Comparison of ENCODE assay signal across 18 mouse cellular contexts in the genomic region with DNA sequence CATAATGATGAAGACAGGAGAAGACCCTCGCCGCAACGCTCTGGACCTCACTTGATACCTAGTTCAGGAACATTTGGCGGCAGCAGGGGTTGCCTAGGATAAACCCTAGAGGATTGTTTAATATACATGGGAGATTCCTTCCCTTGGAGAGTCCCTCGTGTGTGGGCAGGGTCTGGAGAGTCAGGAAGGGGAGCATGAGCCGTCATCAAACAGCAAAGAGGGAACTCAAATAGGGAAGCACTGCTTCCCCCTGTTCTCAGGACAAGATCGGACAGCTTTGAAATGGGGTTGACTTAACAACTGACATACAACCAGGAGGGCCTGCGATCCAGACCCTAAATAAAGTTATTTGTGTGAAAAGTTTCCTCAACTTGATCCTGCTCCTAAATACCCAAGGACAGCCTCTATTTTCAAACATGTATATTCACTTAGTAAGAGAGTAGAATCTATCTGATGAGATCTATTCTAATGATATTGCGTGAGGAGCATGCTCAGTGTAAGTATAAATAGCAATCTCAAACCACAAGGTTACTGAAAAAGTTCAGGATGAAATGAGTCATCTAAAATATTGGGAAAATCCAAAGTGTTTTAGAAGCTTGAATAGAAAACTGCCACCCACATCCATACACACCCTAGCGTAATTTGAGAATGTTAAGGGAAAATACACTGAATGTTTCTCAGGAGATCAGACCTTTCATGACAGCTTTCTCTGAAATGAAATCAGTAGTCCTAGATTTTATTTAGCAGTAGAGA. TPM values are rescaled to one million over a fixed set of nuclear protein-coding genes. Genes with fewer than 3 reads are reported as not detected.
A peak's percentile ranks its signal among the peaks of the same experiment; 100 is the strongest.
DNase-seq lines count a peak whose midpoint lies in the region; ATAC-seq and TF ChIP-seq lines count a peak whose summit lies in the region.
"Had no signal": no experiment of that assay in that cellular context is flagged by ENCODE, and none has a peak within 500 bp of the region (broad histone marks: within the 10 kb centered on the region; RNA-seq: fewer than 3 reads in every experiment).

No protein-coding gene starts in this region.

- no peak overlapping the region for H3K9ac ChIP-seq in liver, postnatal 0 days (replicated peaks)
- H3K9ac ChIP-seq in liver, embryonic 12.5 days: no peak overlapping the region
- H3K9ac ChIP-seq: forebrain, embryonic 12.5 days; neural tube, embryonic 15.5 days had no signal

- no peak overlapping the region for H3K4me3 ChIP-seq in liver, postnatal 0 days (ENCODE audit: low read depth, low read length)
- H3K4me3 ChIP-seq in liver, embryonic 12.5 days: no peak overlapping the region
- H3K4me3 ChIP-seq: forebrain, embryonic 12.5 days; neural tube, embryonic 15.5 days had no signal

- no peaks in the 10 kb centered on the region for H3K27me3 ChIP-seq in liver, postnatal 0 days (ENCODE audit: insufficient read depth, low read length)
- no peaks in the 10 kb centered on the region for H3K27me3 ChIP-seq in liver, embryonic 12.5 days (replicated peaks)
- H3K27me3 ChIP-seq: forebrain, embryonic 12.5 days; neural tube, embryonic 15.5 days; Patski had no signal

- ATAC-seq in liver, postnatal 0 days: peak; percentile 63
- ATAC-seq in liver, embryonic 12.5 days: no peak
- ATAC-seq in common myeloid progenitor, adult 5-6 weeks (replicated peaks; ENCODE audit: low read depth, poor library complexity, severe bottlenecking): peak; percentile 87
- ATAC-seq in monocyte, adult 5-6 weeks (replicated peaks; ENCODE audit: insufficient number of reproducible peaks, low FRiP score, low TSS enrichment, poor library complexity, severe bottlenecking): peak; percentile 79
- ATAC-seq: CD4-positive, CD25-positive, alpha-beta regulatory T cell, adult 4 months; hindbrain, postnatal 0 days; Patski had no signal

- H3K4me2 ChIP-seq in liver, postnatal 0 days (ENCODE audit: low read depth, low read length): no peak overlapping the region
- H3K4me2 ChIP-seq in liver, embryonic 12.5 days: no peak overlapping the region
- H3K4me2 ChIP-seq: forebrain, embryonic 12.5 days; neural tube, embryonic 15.5 days had no signal

- 59% methylated on average over 10 of the region's 10 CpGs for WGBS in liver, postnatal 0 days (ENCODE audit: insufficient replicate concordance)
- 54% methylated on average over 10 of the region's 10 CpGs for WGBS in liver, embryonic 12.5 days (ENCODE audit: insufficient replicate concordance)

- no peaks in the 10 kb centered on the region for H3K9me3 ChIP-seq in liver, postnatal 0 days (ENCODE audit: low read length)
- H3K9me3 ChIP-seq in liver, embryonic 12.5 days (replicated peaks): no peaks in the 10 kb centered on the region
- H3K9me3 ChIP-seq: forebrain, embryonic 12.5 days; neural tube, embryonic 15.5 days had no signal

- TF ChIP-seq EP300 in liver, postnatal 0 days (IDR thresholded peaks at IDR 0.05; ENCODE audit: low read depth): no peak

- DNase-seq in liver, postnatal 0 days: no peak
- peak; percentile 36 for DNase-seq in MEL-GATA-1-ER (ENCODE audit: extremely low read depth, low read depth)
- no peak for DNase-seq in frontal cortex, postnatal 10 days (ENCODE audit: low spot score in 2 of 2)
- no peak for DNase-seq in gastrocnemius, postnatal 25 days
- no peak for DNase-seq in kidney, postnatal 14 days
- DNase-seq: cerebellum, postnatal 14 days; gastrocnemius, postnatal 36 days; kidney, adult 2 months; thymus, adult 18-20 months had no signal

- no peaks in the 10 kb centered on the region for H3K36me3 ChIP-seq in liver, postnatal 0 days (replicated peaks; ENCODE audit: insufficient read depth, low read length)
- no peaks in the 10 kb centered on the region for H3K36me3 ChIP-seq in liver, embryonic 12.5 days
- H3K36me3 ChIP-seq: forebrain, embryonic 12.5 days; neural tube, embryonic 15.5 days had no signal

- H3K4me1 ChIP-seq in liver, postnatal 0 days (ENCODE audit: insufficient read depth): no peaks in the 10 kb centered on the region
- H3K4me1 ChIP-seq in liver, embryonic 12.5 days: no peaks in the 10 kb centered on the region
- H3K4me1 ChIP-seq: forebrain, embryonic 12.5 days; neural tube, embryonic 15.5 days had no signal

- peak overlapping the region; percentile 48; the same call in 1 of the 2 replicates for H3K27ac ChIP-seq in liver, postnatal 0 days (ENCODE audit: low read depth)
- no peak overlapping the region for H3K27ac ChIP-seq in liver, embryonic 12.5 days
- H3K27ac ChIP-seq: forebrain, embryonic 12.5 days; hindbrain, postnatal 0 days; neural tube, embryonic 15.5 days had no signal

- no peak for TF ChIP-seq CTCF in liver, postnatal 0 days (IDR thresholded peaks at IDR 0.05; ENCODE audit: low read depth)

RNA-seq across cellular contexts. Expression of a gene that starts 10.9 kb away (rescaled TPM):
- polyA plus RNA-seq in liver, postnatal 0 days (2015; fragmentation: Nextera tagmentation; extraction: Ambion mirVana): 0.11 TPM in 1 of 2 replicates, not detected in the other
- not detected in 2 replicates for polyA plus RNA-seq in liver, embryonic 12.5 days (2016; fragmentation: Nextera tagmentation; extraction: Ambion mirVana)
- not detected in 2 replicates for total RNA-seq in common myeloid progenitor, adult 5-6 weeks (2017)
- total RNA-seq in monocyte, adult 5-6 weeks (2017): not detected in 3 replicates
- total RNA-seq in gastrocnemius, postnatal 25 days (2021): under 1 TPM in 1 of 2 experiments, not detected in 1; 0.20 TPM
- total RNA-seq: gastrocnemius, postnatal 36 days had no signal
- polyA plus RNA-seq: heart, postnatal 0 days; kidney, adult 2 months; Patski had no signal
